Mouse (Mus musculus) CD4-positive helper T cell, adult 2 months (primary cell): Measurements from ENCODE around the gene Mef2c.

Experiments used
- DNase-seq: peaks from one replicate; pipeline ENCODE4 v3.0.0-alpha.2; 2012; ENCODE audit warnings: low read depth, missing footprints, low spot score

Mef2c gene

DNA sequence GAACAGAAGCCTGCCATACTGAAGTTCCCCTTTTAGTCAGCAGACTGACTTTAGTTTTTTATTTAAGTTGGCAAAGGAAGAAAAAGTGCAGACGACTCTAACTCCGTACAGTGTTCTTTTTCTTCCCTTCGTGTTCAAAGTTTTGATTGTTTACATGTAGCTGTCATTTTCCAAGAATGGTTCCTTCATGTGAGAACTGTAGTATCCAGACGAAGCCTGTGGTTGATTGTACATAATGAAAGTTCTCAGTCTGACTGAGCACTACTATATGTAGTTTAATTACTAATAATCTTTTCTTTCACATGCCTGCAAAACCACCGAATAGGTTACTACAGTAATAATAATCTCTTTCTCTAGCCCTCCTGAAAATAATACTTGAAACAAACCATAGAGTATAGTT, 68.6 kb downstream of the Mef2c start:
- no peak for DNase-seq

DNA sequence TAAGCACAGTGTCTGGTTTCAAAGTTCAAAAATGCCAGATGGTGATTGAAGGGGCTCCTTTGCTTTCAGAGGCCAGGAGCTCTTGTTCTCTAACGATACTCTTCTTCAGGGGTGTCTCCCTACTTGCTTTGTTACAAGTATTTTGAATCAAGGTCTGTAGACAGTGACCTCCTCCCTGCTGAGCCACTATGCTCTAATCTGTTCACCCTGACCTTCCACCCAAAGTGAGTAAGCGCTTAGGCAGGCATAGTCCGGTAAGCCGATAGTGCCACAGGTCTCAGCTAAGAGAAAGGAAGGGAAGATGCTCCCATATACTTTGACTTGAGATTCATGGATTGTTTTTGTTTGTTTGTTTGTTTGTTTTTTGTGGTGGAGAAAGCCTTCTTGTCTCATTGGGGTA, 69.5 kb downstream of the Mef2c start:
- DNase-seq = no peak

DNA sequence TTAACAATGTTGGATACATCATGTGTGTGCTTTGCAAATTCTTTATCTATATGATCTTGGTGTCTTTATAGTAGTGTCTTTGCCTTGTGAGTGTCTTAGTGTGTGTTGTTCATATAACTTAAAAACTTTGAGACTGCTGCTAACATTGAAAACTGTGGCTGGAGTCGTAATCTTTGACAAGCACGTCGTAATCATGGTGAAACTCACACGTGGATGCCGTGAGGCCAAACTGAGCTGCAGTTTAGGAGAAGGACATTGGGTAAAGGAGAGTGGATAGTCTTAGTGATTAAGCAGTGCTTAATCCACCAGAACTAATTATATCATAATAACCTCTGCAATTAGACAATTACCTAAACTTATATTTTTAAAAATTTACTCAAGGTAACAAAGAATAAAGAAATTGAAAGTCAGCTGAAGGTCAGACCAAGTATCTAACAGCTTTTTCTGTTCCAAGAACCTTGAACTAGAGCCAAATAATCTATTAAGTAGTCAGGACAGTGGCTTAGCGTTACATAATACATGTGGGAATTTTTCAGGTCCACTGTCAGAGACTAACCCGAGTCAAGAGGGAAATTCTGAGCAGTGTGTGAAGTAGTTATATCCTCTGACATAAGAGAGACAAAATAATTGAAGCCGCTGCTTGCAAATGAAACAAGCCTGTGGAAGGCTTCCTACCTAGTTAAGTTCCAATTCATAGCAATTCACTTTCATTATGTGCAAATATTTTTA, 70.2 kb downstream of the Mef2c start:
- no peak for DNase-seq

DNA sequence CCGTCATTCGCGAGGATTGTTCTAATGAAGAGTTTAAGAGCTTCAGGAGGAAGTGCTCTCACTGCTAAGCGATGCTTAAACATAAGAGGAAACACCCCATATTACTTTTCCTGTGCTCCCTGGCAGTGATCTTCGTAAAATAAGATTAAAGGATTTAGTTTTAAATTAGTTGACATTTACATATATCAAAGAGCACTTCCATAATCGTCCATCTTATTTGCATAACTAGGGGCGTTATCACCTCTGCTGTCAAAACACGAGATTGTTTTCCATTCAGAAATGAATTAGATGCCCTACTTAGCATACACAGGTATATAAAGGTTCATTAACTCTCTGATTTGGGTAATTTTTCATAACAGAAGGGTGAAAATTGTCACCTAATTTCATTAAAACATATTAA, 71.0 kb downstream of the Mef2c start:
- no peak for DNase-seq

DNA sequence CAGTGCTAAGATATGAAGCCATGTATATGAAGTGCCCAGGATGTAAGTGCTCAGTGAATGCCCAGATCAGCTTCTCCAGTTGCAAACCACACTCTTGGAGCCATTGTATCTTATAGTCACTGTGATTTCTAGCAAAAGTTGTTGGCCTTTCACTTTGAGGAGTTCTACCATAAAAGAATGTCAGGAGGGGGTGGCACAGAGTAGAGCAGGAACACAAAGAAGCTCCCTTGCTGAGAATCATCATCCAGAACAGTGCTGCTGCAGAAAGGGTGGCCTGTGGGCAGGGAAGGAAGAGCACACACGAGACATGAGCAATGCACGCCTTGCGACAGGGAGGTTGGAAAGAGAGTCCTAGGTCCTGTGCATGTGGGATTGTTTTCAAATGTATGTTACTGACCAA, 75.6 kb downstream of the Mef2c start:
- DNase-seq = no peak

DNA sequence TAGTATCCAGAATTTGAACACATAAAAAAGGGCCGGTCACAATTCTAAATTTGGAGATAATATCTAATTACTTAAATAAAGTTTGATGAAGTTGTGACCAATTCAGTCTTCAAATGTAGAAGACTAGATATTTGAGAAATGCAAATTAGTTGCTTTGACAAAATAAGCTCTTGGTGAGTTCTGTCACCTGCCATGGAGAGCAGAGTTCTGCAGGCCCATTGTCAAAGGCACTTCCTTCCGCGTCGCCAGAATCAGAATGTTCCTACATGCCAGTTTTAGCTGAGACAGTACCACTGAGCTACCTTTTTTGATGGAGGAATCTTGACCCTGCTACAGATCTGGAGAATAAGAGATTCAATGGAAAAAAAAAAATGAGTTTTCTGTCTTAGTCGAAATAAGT, 77.0 kb downstream of the Mef2c start:
- DNase-seq = no peak

DNA sequence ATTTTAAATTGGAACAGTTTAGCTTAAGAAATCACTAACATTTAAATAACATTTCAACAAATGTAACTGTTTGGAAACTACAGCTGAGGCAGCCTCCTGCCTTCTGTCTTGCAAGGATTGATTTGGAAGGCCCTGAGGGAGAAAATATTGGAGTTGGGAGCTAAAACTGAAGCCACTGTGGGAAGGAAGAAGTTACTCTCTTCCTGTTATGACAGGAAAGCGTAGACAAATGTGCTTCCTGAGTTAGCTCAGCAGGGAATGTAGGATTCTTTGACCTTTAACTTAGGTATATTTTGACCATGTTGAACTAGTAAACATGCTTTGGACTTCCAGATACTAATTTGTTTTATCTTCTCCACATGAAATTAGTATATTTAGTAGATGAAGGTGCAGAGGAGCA, 78.7 kb downstream of the Mef2c start:
- no peak for DNase-seq

DNA sequence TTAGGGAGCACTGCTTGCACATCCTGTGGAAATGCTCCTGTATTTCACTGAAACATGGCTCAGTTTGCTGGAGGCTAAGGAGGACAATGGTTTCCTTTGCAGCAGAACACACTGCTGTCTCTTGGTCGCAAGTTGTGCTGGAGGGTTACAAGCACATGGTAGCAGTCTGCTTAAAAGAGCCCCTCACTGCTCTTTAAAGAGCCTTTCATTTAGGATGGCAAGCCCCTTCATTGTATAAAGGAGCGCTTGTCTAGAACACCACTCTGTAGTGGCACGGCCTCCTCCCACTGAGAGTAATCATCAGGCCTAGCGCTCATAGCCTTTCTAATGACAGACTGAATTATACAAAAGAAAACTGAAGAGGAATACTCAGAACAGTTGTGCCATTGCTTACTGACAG, 80.0 kb downstream of the Mef2c start:
- DNase-seq = no peak

DNA sequence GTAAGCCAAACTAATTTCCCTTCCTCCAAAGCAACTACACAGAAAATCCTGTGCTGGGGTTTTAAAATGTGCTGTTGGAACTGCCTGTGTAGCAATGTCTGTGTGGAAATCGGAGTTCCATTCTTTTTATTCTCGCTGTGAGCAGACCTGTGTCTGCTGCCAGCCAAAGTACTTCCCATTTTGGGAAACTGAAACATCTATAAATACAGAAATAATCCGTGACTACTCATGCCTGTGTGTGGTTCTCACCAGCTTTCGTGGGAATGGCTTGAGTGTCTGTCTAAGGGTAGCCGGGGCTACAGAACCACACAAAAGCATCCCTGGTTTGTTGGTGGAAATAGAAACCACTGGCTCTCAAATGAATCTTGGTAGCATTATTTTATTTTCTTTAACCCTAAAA, 81.5 kb downstream of the Mef2c start:
- no peak for DNase-seq

DNA sequence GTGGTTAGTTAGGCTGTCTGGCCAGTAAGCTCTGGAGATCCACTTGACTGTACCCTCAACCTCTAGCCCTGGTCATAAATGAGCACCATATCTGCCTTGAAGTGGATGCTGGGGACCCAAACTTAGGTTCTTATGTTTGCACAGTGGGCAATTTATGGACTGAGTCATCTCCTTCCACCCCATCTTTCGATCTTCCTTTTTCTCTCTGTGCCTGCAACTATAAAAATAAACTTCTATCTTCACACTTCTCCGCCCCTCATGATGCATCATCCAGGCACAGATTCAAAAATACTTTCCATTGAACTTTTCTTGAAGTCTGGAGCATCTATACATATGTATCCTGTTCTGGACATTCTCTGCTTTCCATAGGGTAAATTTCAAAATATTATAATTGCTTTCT, 84.4 kb downstream of the Mef2c start:
- DNase-seq = no peak

DNA sequence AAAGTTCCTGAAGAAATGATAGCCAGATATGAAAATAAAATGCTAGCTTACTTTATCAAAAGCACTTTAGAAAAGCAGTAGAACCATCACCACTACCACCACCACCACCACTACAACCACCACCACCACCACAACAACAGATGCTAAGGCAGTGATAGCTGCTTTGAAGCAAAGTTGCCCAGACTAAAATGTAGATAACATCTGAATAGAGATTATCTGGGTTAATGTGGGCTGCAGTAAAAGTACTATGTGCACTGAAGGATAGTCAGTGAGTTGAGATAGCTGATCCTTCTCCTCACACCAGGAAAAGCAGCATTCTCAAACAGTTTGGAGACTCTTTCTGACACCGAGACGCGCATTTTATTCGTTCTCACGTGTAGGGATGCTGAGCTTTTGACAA, 87.1 kb downstream of the Mef2c start:
- no peak for DNase-seq

DNA sequence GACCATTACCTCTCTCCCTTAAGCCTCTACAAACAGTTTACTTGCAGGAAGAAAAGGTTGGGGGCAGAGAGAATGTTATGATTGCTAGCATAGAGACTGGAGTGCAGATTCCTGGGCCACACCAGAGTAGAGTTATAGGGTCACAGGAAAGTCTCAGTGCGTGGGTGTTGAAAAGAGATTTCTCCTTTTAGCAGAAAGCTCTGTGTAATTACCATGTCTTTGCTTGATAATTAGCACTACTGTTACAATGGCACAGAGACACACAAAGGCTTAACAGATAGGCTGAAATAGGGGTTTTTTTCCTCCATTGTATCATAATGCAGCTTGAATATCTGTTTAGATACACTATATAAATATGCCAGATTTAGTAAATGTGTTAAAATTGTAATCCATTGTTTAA, 91.6 kb downstream of the Mef2c start:
- DNase-seq = no peak

DNA sequence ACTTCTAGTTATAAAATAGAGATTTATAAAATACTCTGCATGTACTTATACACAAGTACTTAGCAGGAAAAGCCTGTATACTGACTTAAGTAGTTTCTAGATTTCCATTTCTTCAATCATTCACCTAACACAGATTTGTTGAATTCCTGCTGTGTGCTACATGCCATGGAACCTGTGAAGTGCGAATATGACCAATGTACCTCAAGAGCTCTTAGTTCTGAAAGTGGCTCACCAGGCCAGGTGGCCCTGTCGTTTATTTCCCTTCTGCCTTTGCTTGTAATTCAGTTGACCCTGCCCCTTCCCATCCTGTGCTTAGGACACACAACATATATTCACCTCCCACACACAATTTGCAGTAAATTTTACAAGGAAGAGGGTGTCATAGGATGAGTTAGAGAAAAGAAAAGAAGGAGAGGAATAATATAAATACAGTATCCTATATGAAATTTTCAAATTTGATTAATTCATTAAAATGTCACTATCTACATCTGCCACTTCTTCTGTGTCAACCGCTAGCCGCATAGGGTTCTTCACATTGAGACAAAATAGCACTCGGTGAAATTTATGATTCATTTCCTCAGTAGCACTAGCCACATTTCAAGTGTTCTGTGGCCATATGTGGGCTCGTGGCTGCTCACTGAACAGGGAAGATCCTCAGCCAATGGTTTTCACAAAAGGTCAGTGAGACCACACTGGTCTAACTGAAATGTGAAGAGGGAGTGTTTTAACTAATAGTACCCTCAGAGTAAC, 93.3 kb downstream of the Mef2c start:
- no peak for DNase-seq

DNA sequence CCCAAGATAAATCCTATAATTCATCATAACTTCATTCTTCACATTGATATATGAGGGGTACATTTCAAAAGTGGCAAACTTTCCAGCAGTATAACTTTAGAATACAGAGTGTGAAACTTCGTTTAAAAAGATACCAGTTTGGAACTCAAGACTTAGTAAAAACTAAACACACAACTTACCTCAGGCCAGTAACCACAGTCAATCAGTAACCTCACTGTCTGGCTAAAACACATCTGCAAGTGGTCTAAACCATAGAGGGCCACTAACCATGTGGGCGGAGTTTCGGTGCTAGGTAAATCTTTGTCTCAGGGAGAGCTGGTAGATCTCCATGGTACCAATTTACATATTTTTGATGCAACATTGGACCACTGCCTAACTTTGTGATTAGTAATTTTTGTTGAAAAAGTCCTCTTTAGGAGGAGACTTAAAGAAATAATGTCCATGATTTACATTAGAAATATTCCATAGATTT, 93.9 kb downstream of the Mef2c start:
- no peak for DNase-seq

DNA sequence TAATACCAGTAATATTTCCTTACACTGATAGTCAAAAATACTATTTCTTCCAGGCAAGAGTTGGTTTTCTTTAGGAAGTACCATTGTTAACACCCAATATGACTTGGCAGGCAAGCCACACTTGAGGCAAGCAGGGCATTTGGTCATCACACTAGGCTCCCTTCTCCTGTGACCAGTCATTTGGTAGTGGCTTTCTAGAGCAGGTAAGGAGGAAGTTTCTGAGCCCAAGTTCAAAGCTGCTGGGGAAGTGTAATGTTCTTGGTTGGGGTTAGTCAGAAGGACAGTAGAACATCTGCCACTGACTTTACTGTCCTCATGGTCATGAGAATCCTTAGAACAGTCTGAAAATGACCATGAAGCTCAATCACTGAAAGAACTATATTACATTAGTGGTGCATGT, 96.5 kb downstream of the Mef2c start:
- no peak for DNase-seq

DNA sequence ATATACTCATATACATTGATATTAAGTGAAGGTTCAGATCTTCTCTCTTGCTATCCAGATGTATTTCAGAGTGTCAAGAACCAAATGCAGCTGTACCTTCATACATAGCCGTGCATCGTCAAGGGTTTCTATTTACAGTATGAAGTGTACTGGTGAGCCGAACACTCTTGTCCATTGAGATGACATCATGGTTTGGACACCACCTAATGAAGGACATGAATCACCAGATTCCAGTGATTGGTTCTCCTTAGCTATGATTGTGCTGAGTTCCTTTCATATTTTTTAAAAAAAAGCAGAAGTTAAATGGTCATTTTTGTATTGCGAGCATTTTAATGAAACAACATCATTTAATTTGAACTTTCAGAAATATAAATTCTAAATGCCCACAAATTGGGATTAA, 97.9 kb downstream of the Mef2c start:
- DNase-seq = no peak

DNA sequence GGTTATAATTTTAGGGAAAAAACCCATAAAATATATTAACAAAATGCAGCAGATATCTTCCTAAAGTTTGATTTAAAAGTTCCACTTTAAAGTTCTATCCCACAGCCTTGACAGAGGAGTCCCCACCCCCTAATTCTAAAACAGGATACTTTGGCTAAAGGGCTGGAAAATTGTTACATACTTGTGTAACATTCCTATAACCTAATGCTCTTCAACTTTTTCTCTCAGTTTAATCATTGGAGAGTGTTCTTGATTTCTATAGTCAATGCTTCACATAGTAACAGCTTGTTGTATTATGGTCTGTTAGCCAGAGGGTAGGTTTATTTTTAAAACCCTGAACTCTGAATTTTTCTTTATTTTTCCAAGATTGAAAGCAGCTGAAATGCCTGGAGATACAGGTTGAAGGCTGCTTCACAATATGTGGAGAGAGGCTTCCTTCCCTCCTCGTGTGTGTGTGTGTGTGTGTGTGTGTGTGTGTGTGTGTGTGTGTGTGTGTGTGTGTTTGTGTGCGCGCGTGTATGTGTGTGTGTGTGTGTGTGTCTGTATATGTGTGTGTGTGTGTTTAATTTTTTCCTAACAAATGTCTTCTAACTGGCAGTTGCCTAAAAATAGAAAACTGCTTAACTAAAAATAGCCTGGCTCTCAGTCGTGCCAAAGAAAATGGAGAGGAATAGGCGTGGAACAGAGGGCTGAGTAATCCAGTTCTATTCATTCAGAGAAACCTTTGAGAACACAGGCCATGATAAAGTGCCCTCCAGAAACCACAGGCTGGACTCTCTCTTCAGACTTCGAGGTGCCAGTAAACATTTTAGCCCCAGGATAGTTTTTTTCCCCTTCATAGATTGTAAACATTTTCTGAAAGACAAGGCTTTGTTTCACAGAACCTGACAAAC, 99.8 kb downstream of the Mef2c start:
- DNase-seq = no peak

DNA sequence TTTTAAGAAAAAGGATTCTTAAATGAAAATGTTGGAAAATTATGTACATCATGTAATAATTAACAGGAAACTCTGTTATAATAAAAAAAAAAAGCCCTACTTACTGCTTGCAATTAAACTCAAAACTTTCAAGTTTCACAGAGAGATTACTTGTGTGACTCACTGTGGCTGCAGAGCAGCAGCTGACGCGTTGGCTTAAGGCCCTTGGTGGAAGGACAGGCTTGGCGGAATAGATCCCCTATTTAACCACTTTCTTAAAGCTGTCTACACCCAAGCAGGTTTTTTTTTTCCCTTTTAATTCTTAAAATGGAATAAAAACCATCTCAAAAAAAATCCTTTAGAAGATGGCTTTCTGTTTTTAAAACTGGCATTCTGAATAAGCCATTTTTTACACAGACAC, 100.5 kb downstream of the Mef2c start:
- DNase-seq = no peak

DNA sequence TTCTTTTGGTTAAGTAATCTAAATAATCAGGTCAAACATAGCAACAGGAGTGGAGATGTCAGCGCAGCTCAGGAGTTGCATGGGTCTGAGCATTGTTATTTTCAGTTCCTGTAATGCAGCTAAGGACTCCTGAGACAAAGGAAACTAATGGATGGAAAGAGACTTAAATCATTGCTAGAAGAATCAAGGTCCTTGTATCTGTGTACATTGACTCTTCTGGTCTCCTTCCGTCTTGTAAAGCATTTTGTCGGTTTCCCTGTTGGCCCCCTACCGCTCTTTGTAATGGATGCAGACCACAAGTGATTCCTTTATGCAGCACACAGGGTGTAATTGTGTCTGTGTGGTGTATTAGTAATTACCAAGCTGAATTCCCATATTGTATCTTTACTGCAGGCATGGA, 101.0 kb downstream of the Mef2c start:
- no peak for DNase-seq

DNA sequence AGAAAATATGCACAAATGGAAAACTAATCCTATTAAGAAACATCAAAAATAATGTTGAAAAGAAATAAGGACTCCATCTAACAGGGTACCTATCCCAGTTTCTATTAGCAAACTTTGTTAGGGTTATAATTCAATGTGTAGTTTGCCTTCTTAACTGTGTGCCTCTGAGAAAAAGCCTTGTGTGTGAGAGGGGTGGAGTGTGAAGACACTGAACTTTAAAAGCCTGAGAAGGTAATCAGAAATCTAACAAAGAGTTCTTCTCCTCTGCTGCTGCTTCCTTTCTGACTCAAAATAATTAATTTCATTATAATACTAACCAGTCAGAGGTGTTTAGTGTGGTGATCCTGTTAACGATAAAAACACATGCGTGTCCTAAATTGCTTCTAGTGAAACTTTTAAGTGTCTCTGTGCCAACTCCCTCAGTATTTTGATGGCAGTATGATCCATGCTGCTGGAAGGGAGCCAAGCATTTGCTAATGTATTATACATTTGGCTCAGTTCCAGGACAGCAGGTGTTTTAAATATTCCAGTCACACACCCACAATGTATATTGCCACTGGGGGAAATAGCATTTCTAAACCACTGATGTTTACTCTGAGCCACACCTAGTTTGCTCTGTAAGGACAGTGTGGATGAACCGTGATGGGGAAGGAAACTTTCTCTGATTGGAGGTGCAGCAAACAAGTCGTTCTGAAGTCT, 104.2 kb downstream of the Mef2c start:
- DNase-seq = peak; percentile 3

DNA sequence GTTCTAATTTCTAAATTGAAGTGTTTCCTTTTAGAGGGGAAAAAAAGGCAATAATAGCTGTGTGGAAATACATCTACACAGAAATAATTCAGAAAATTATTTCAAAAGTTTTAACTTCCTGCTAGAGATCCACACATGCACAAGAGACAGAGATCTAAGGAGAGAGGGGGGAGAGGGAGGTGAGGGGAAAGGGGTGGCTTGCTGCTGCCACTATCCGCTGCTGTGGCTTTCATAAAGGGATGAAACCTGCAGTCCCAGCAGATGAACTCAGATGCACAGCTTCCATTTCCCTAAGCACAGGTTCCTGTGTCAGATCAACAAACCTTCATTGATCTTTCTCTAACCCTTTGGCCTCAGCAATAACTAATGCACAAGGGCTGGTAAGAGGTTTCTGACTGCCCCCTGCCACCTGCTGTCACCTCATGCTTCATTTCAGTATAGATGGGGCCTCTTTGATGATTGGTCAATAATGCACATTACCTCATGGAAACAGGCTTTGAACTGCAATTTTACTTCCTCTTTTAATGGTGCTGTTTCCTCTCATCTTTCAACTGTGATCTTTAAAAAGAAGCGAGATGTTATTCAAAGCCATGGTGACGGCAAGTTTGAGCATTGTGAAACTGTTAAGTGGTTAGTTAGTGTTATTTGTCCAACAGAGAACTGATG, 105.2 kb downstream of the Mef2c start:
- DNase-seq = peak; percentile 62
